Mouse (Mus musculus) spleen, adult 2 months (tissue): ENCODE data around the gene Sema4b. TPM values are rescaled to one million over a fixed set of nuclear protein-coding genes. Genes with fewer than 3 reads are reported as not detected.

Source experiments
- DNase-seq, 2 experiments: peaks; one replicate each; pipeline versions ENCODE4 v3.0.0 to v3.0.0-alpha.2; 2012 to 2021; ENCODE audit warnings: low spot score in 2 of 2, low read depth in 1 of 2
- H3K27ac ChIP-seq: fragments of 200-500 bp; 2 replicates; pipeline ENCODE4 v1.5.1; 2012; ENCODE audit warnings: low read length, inconsistent platforms; ENCODE audit not compliant: insufficient read depth
- H3K27me3 ChIP-seq: fragments of 200-500 bp; 2 replicates; pipeline ENCODE4 v1.6.1; 2012; ENCODE audit warnings: mild to moderate bottlenecking, moderate library complexity, low read length, inconsistent platforms; ENCODE audit not compliant: control insufficient read depth, insufficient read depth
- H3K36me3 ChIP-seq: fragments of 200-500 bp; 2 replicates; pipeline ENCODE4 v1.6.1; 2012; ENCODE audit warnings: mild to moderate bottlenecking, low read length, inconsistent platforms; ENCODE audit not compliant: control insufficient read depth, insufficient read depth
- H3K4me1 ChIP-seq: fragments of 200-500 bp; 2 replicates; pipeline ENCODE4 v1.6.1; 2011; ENCODE audit warnings: inconsistent platforms; ENCODE audit not compliant: control insufficient read depth, insufficient read depth, insufficient read length
- H3K4me3 ChIP-seq: fragments of 200-500 bp; 2 replicates; pipeline ENCODE4 v1.5.1; 2011; ENCODE audit warnings: mild to moderate bottlenecking, inconsistent platforms; ENCODE audit not compliant: insufficient read depth, insufficient read length; ENCODE audit errors: extremely low read depth
- CTCF ChIP-seq: fragments of 200-500 bp; IDR thresholded peaks from 2 replicates; pipeline ENCODE4 v1.5.1; 2011; ENCODE audit warnings: mild to moderate bottlenecking, inconsistent platforms; ENCODE audit not compliant: insufficient read depth, insufficient read length, insufficient replicate concordance; ENCODE audit errors: extremely low read depth
- POLR2A ChIP-seq: fragments of 200-500 bp; IDR thresholded peaks from 2 replicates; pipeline ENCODE4 v1.6.1; 2011; ENCODE audit warnings: low read depth, low read length, inconsistent platforms
- WGBS: fragments of 180-500 bp; shearing (Covaris S2); methylation state at CpG from one replicate; pipeline ENCODE4 v1.1.7; 2018; 5-methylcytosine and 5-hydroxymethylcytosine counted together
- polyA plus RNA-seq: library from polyadenylated mRNA; depleted of rRNA; stranded (reverse); fragments of >200 nt; gene quantifications from 2 replicates; pipeline ENCODE4 v1.2.3, GENCODE M21; 2012

The Sema4b gene
- polyA plus RNA-seq, 1 experiment, result 69.5 TPM

- WGBS, result 8% methylated on average over 4 of the region's 4 CpGs
- Histone ChIP-seq H3K27me3 (no peaks in the 10 kb centered on the region), H3K4me3 (0 out of 2 replicates have a peak overlapping the region, but pooled peaks have one; percentile 91), H3K36me3 (peaks cover 3% of the 10 kb centered on the region), H3K4me1 (peaks cover 47% of the 10 kb centered on the region), H3K27ac (peak overlapping the region; percentile 96)
- peak in 1 of 2 experiments; percentile 68 for DNase-seq
- TF ChIP-seq CTCF, result no peak
- no peak for TF ChIP-seq POLR2A
These were observed 10.7 kb downstream of the Sema4b start for GRCm38 (mm10) chr7:80197371-80197770.

GRCm38 (mm10) chr7:80197941-80198778 is 11.5 kb downstream of the Sema4b start:
- H3K4me1 ChIP-seq, result peaks cover 53% of the 10 kb centered on the region
- DNase-seq, result peak in 1 of 2 experiments; percentile 74
- under 1% methylated on average over 74 of the region's 74 CpGs for WGBS
- no peaks in the 10 kb centered on the region for H3K27me3 ChIP-seq
- H3K27ac ChIP-seq, result peak overlapping the region; percentile 96
- H3K36me3 ChIP-seq, result peaks cover 4% of the 10 kb centered on the region
- TF ChIP-seq POLR2A, result peak; percentile 44
- TF ChIP-seq CTCF, result no peak
- H3K4me3 ChIP-seq, result peak overlapping the region; percentile 91

GRCm38 (mm10) chr7:80198863-80199262 is 12.2 kb downstream of the Sema4b start:
- H3K4me3 ChIP-seq, result peak overlapping the region; percentile 91
- peak overlapping the region; percentile 96 for H3K27ac ChIP-seq
- peaks cover 54% of the 10 kb centered on the region for H3K4me1 ChIP-seq
- no peak for DNase-seq
- peaks cover 4% of the 10 kb centered on the region for H3K36me3 ChIP-seq
- 3% methylated on average over 11 of the region's 11 CpGs for WGBS
- no peaks in the 10 kb centered on the region for H3K27me3 ChIP-seq
- TF ChIP-seq POLR2A, result no peak

- Histone ChIP-seq H3K4me1 (peaks cover 53% of the 10 kb centered on the region), H3K36me3 (peaks cover 4% of the 10 kb centered on the region), H3K4me3 (peak overlapping the region; percentile 91), H3K27me3 (no peaks in the 10 kb centered on the region), H3K27ac (peak overlapping the region; percentile 96)
- no peak for TF ChIP-seq POLR2A
- no peak for TF ChIP-seq CTCF
- WGBS, result 18% methylated on average over 6 of the region's 6 CpGs
- DNase-seq, result no peak
These were observed 12.6 kb downstream of the Sema4b start for GRCm38 (mm10) chr7:80199286-80199685.

- peak overlapping the region; percentile 91 for H3K4me3 ChIP-seq
- peaks cover 4% of the 10 kb centered on the region for H3K36me3 ChIP-seq
- WGBS, result 66% methylated on average over 11 of the region's 11 CpGs
- peaks cover 55% of the 10 kb centered on the region for H3K4me1 ChIP-seq
- no peaks in the 10 kb centered on the region for H3K27me3 ChIP-seq
- TF ChIP-seq POLR2A (no peak), CTCF (no peak)
- no peak for DNase-seq
- peak overlapping the region; percentile 96 for H3K27ac ChIP-seq
These were observed 13.4 kb downstream of the Sema4b start for GRCm38 (mm10) chr7:80199851-80200587.

GRCm38 (mm10) chr7:80200588-80200945 is 13.9 kb downstream of the Sema4b start:
- Histone ChIP-seq H3K4me1 (peaks cover 57% of the 10 kb centered on the region), H3K27me3 (no peaks in the 10 kb centered on the region), H3K4me3 (peak overlapping the region; percentile 91), H3K36me3 (peaks cover 4% of the 10 kb centered on the region), H3K27ac (peak overlapping the region; percentile 96)
- WGBS, result 70% methylated on average over 6 of the region's 6 CpGs
- no peak for TF ChIP-seq CTCF
- TF ChIP-seq POLR2A, result no peak
- no peak for DNase-seq
